Mouse (Mus musculus) myocyte (in vitro differentiated cells): ENCODE measurements around the gene Ezh1. TPM values are rescaled to one million over a fixed set of nuclear protein-coding genes. Genes with fewer than 3 reads are reported as not detected.

Experiments used
- H3K27me3 ChIP-seq: one replicate; pipeline ENCODE4 v1.6.1; 2011; ENCODE audit not compliant: control insufficient read depth, insufficient read depth, insufficient read length
- H3K36me3 ChIP-seq: one replicate; pipeline ENCODE4 v1.6.1; 2011; ENCODE audit not compliant: control insufficient read depth, insufficient read depth
- H3K4me2 ChIP-seq: one replicate; pipeline ENCODE4 v1.6.1; 2011; ENCODE audit warnings: low read depth, control low read depth
- H3K4me3 ChIP-seq: one replicate; pipeline ENCODE4 v1.5.1; 2011; ENCODE audit warnings: mild to moderate bottlenecking, control low read depth, moderate library complexity
- H3K79me2 ChIP-seq: one replicate; pipeline ENCODE4 v1.6.1; 2011; ENCODE audit not compliant: control insufficient read depth, insufficient read depth
- H3ac ChIP-seq: one replicate; pipeline ENCODE4 v1.6.1; 2011; ENCODE audit not compliant: control insufficient read depth, insufficient read length
- CEBPB ChIP-seq: IDR thresholded peaks from 2 replicates; pipeline ENCODE4 v1.6.1; 2011; ENCODE audit warnings: mild to moderate bottlenecking, moderate library complexity; ENCODE audit not compliant: poor library complexity, insufficient read depth, severe bottlenecking
- E2F4 ChIP-seq: IDR thresholded peaks from one replicate; pipeline ENCODE4 v1.6.1; 2011; ENCODE audit warnings: mild to moderate bottlenecking, control low read depth, moderate library complexity; ENCODE audit not compliant: insufficient read depth
- MAX ChIP-seq: IDR thresholded peaks from one replicate; pipeline ENCODE4 v1.6.1; 2011; ENCODE audit warnings: low read depth, mild to moderate bottlenecking, control low read depth
- MYOD1 ChIP-seq, 3 experiments: IDR thresholded peaks; one replicate each; pipeline ENCODE4 v1.6.1; 2011; ENCODE audit warnings: control low read depth in 2 of 3, low read depth in 2 of 3, mild to moderate bottlenecking in 2 of 3, moderate library complexity in 1 of 3; ENCODE audit not compliant: insufficient read length in 2 of 3, control insufficient read depth in 1 of 3
- MYOG ChIP-seq, 3 experiments: IDR thresholded peaks; one replicate each; pipeline ENCODE4 v1.6.1; 2011; ENCODE audit warnings: control low read depth in 2 of 3, low read depth in 2 of 3, mild to moderate bottlenecking in 2 of 3; ENCODE audit not compliant: insufficient read length in 2 of 3, control insufficient read depth in 1 of 3, insufficient read depth in 1 of 3
- POLR2A ChIP-seq: IDR thresholded peaks from one replicate; pipeline ENCODE4 v1.6.1; 2011; ENCODE audit warnings: low read depth, mild to moderate bottlenecking, control low read depth, moderate library complexity; ENCODE audit not compliant: insufficient read length
- POLR2AphosphoS2 ChIP-seq: IDR thresholded peaks from one replicate; pipeline ENCODE4 v1.6.1; 2011; ENCODE audit warnings: low read depth, control low read depth; ENCODE audit not compliant: insufficient read length
- REST ChIP-seq: IDR thresholded peaks from one replicate; pipeline ENCODE4 v1.6.1; 2011; ENCODE audit warnings: mild to moderate bottlenecking, control low read depth, moderate library complexity; ENCODE audit not compliant: insufficient read depth, insufficient read length
- SRF ChIP-seq: IDR thresholded peaks from one replicate; pipeline ENCODE4 v1.6.1; 2011; ENCODE audit warnings: low read depth; ENCODE audit not compliant: control insufficient read depth, insufficient read length
- TCF12 ChIP-seq: IDR thresholded peaks from one replicate; pipeline ENCODE4 v1.6.1; 2011; ENCODE audit warnings: mild to moderate bottlenecking, control low read depth; ENCODE audit not compliant: poor library complexity, insufficient read depth, severe bottlenecking
- TCF3 ChIP-seq: IDR thresholded peaks from one replicate; pipeline ENCODE4 v1.6.1; 2011; ENCODE audit warnings: low read depth, control low read depth; ENCODE audit not compliant: insufficient read length
- USF1 ChIP-seq: IDR thresholded peaks from one replicate; pipeline ENCODE4 v1.6.1; 2011; ENCODE audit warnings: low read depth, mild to moderate bottlenecking, control low read depth, moderate library complexity
- polyA plus RNA-seq: library from polyadenylated mRNA; unstranded; fragments of >200 nt; fragmentation: generic; extraction: Trizol; gene quantifications from one replicate; pipeline ENCODE4 v1.2.1, GENCODE M21; 2012; ENCODE audit warnings: missing spikeins

Ezh1 gene
- polyA plus RNA-seq, 1 experiment, result 13.7 TPM

DNA sequence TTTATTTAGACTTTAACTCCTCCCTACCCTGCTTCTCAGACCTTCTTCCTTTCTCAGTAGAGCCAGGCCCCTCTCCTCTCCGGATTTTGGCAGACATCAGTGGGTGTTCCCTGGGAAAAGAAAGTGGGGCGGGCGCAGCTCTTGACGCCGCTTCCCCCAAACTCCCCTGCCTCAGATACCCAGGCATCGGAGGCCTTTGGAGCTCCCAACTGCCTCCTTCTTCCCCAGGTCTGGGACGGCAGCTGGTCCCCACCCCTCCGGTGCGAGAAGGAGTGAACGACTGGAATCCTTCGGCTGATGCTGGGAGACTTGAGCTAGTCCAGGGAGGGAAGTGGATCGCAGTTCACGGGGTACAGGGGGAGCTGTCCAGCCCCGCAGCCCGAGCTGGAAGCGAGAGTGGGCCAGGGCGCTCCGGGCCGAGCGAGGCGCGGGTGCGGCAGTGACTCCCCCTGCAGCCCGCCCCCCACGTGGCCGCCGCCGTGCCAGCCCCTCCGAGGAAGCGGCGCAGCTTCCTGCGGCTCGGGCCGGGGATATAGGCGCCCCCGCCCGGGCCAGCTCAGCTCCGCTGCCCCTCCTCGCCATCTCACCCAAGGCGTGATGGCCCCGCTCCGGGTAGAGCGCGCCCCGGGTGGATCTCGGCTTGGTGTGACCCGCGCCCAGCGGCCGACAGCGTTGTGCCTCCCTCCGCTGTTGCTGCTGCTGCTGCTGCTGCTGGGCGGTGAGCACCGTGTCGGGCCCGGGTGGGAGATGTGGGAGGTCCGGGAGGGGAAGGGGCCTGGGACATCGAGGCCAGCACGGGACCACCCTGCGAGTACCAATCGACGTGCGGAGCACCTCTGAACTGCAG lies 19.8 kb upstream of the Ezh1 start, which contains the start of gene Ramp2:
Gene Ramp2, plus strand, starts transcription at position 174 of the 847 bp plus-strand sequence.
- Histone ChIP-seq H3K79me2 (no peaks in the 10 kb centered on the region), H3K36me3 (no peaks in the 10 kb centered on the region), H3K4me3 (peak within 1 kb of the TSS; percentile 5), H3K4me2 (peak within 1 kb of the TSS; percentile 75), H3ac (peak within 1 kb of the TSS; percentile 1), H3K27me3 (no peaks in the 10 kb centered on the region)
- TF ChIP-seq REST (peak; percentile 74), SRF (no peak)

- H3K79me2 ChIP-seq, result no peaks in the 10 kb centered on the region
- H3K27me3 ChIP-seq, result no peaks in the 10 kb centered on the region
- TF ChIP-seq SRF, result no peak
- TF ChIP-seq TCF3, result no peak
- peak; percentile 36 for TF ChIP-seq TCF12
- no peak for TF ChIP-seq POLR2A
- no peak for TF ChIP-seq CEBPB
- no peak for TF ChIP-seq REST
- no peak for TF ChIP-seq E2F4
- TF ChIP-seq USF1, result no peak
- TF ChIP-seq MYOG (IDR thresholded peaks at IDR 0.05; ENCODE audit: control insufficient read depth in 1 of 3, insufficient read depth in 1 of 3, insufficient read length in 2 of 3, low read depth in 2 of 3), result peak in 1 of 3 experiments; percentile 71
- TF ChIP-seq MYOD1 (IDR thresholded peaks at IDR 0.05; ENCODE audit: control insufficient read depth in 1 of 3, insufficient read length in 2 of 3, low read depth in 2 of 3), result peak in 2 of 3 experiments; percentile 49 to 71
- TF ChIP-seq MAX, result no peak
- TF ChIP-seq POLR2AphosphoS2, result no peak
- peak overlapping the region; percentile 75 for H3K4me2 ChIP-seq
- no peak overlapping the region for H3K4me3 ChIP-seq
- H3K36me3 ChIP-seq, result no peaks in the 10 kb centered on the region
- no peak overlapping the region for H3ac ChIP-seq
These were observed 18.8 kb upstream of the Ezh1 start for GRCm38 (mm10) chr11:101245071-101245470.

GRCm38 (mm10) chr11:101238071-101238647 lies 11.9 kb upstream of the Ezh1 start:
- Histone ChIP-seq H3K79me2 (no peaks in the 10 kb centered on the region), H3ac (no peak overlapping the region), H3K27me3 (no peaks in the 10 kb centered on the region), H3K4me2 (no peak overlapping the region), H3K36me3 (no peaks in the 10 kb centered on the region), H3K4me3 (no peak overlapping the region)
- no peak for TF ChIP-seq REST
- TF ChIP-seq MYOG (IDR thresholded peaks at IDR 0.05; ENCODE audit: control insufficient read depth in 1 of 3, insufficient read depth in 1 of 3, insufficient read length in 2 of 3, low read depth in 2 of 3), result no peak
- TF ChIP-seq USF1, result no peak
- TF ChIP-seq TCF3, result no peak
- TF ChIP-seq TCF12, result no peak
- no peak for TF ChIP-seq MYOD1 (IDR thresholded peaks at IDR 0.05; ENCODE audit: control insufficient read depth in 1 of 3, insufficient read length in 2 of 3, low read depth in 2 of 3)
- no peak for TF ChIP-seq POLR2AphosphoS2
- TF ChIP-seq MAX, result no peak
- TF ChIP-seq POLR2A, result no peak

DNA sequence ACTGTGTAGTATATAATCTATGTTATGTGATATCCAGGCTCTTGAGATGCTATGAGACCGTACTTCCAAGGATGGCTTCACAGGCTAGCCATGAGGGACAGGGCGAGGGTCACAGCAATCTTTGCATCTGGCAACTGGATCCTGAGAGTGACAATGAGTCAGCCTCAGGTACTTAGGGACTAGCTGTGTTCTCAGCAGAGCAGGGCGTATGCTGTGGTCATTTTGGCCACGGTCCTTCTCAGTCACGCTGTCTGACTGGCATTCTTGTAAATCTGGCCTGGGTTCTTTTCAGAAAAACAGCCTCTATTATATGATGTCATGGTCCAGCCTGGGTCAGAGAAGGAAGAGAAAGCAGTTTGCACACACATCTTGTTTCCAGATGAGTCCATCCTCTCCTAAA lies 10.5 kb upstream of the Ezh1 start:
- Histone ChIP-seq H3K36me3 (no peaks in the 10 kb centered on the region), H3K4me3 (no peak overlapping the region), H3K79me2 (no peaks in the 10 kb centered on the region), H3K4me2 (no peak overlapping the region), H3K27me3 (no peaks in the 10 kb centered on the region), H3ac (no peak overlapping the region)
- TF ChIP-seq USF1 (no peak), REST (no peak), POLR2A (no peak), MYOD1 (IDR thresholded peaks at IDR 0.05; ENCODE audit: control insufficient read depth in 1 of 3, insufficient read length in 2 of 3, low read depth in 2 of 3) (no peak), SRF (no peak), MAX (no peak), E2F4 (no peak), MYOG (IDR thresholded peaks at IDR 0.05; ENCODE audit: control insufficient read depth in 1 of 3, insufficient read depth in 1 of 3, insufficient read length in 2 of 3, low read depth in 2 of 3) (no peak), POLR2AphosphoS2 (no peak)

- H3K79me2 ChIP-seq, result no peaks in the 10 kb centered on the region
- no peak overlapping the region for H3K4me3 ChIP-seq
- no peaks in the 10 kb centered on the region for H3K27me3 ChIP-seq
- H3ac ChIP-seq, result no peak overlapping the region
- no peaks in the 10 kb centered on the region for H3K36me3 ChIP-seq
- no peak overlapping the region for H3K4me2 ChIP-seq
- TF ChIP-seq MYOG (IDR thresholded peaks at IDR 0.05; ENCODE audit: control insufficient read depth in 1 of 3, insufficient read depth in 1 of 3, insufficient read length in 2 of 3, low read depth in 2 of 3), result no peak
- no peak for TF ChIP-seq POLR2AphosphoS2
- no peak for TF ChIP-seq CEBPB
- TF ChIP-seq TCF12, result no peak
- TF ChIP-seq SRF, result no peak
- no peak for TF ChIP-seq MYOD1 (IDR thresholded peaks at IDR 0.05; ENCODE audit: control insufficient read depth in 1 of 3, insufficient read length in 2 of 3, low read depth in 2 of 3)
- TF ChIP-seq USF1, result no peak
- TF ChIP-seq E2F4, result no peak
- no peak for TF ChIP-seq MAX
- no peak for TF ChIP-seq TCF3
- TF ChIP-seq REST, result no peak
- no peak for TF ChIP-seq POLR2A
These were observed 9.2 kb upstream of the Ezh1 start for GRCm38 (mm10) chr11:101235429-101235828.
